Mouse (Mus musculus): ENCODE results near the gene Adgb.

The Adgb gene

GRCm38 (mm10) chr10:10350550-10350949 lies 121.6 kb downstream of the Adgb start:
- DNase-seq (ENCODE audit: low spot score) = no peak

- no peak for DNase-seq (ENCODE audit: low spot score)
Measured at GRCm38 (mm10) chr10:10343930-10344329, 128.2 kb downstream of the Adgb start.

- no peak for DNase-seq (ENCODE audit: low spot score)
Measured at GRCm38 (mm10) chr10:10325560-10325959, 146.6 kb downstream of the Adgb start.

GRCm38 (mm10) chr10:10322961-10323360 lies 149.2 kb downstream of the Adgb start:
- no peak for DNase-seq (ENCODE audit: low spot score)

- no peak for DNase-seq (ENCODE audit: low spot score)
Measured at GRCm38 (mm10) chr10:10321119-10321781, 150.9 kb downstream of the Adgb start.

- no peak for DNase-seq (ENCODE audit: low spot score)
Measured at GRCm38 (mm10) chr10:10320364-10321083, 151.6 kb downstream of the Adgb start.

- DNase-seq (ENCODE audit: low spot score) = no peak
Measured at GRCm38 (mm10) chr10:10318086-10318485, 154.0 kb downstream of the Adgb start.

GRCm38 (mm10) chr10:10315631-10316030 lies 156.5 kb downstream of the Adgb start:
- DNase-seq (ENCODE audit: low spot score) = no peak

- DNase-seq (ENCODE audit: low spot score) = no peak
Measured at GRCm38 (mm10) chr10:10314521-10314920, 157.6 kb downstream of the Adgb start.

GRCm38 (mm10) chr10:10309877-10310426 lies 162.2 kb downstream of the Adgb start:
- no peak for DNase-seq (ENCODE audit: low spot score)

- no peak for DNase-seq (ENCODE audit: low spot score)
Measured at GRCm38 (mm10) chr10:10309056-10309455, 163.1 kb downstream of the Adgb start.

- no peak for DNase-seq (ENCODE audit: low spot score)
Measured at GRCm38 (mm10) chr10:10307384-10307783, 164.7 kb downstream of the Adgb start.

- no peak for DNase-seq (ENCODE audit: low spot score)
Measured at GRCm38 (mm10) chr10:10304370-10304769, 167.8 kb downstream of the Adgb start.

GRCm38 (mm10) chr10:10301692-10302091 lies 170.4 kb downstream of the Adgb start:
- no peak for DNase-seq (ENCODE audit: low spot score)

GRCm38 (mm10) chr10:10300915-10301439 lies 171.1 kb downstream of the Adgb start:
- no peak for DNase-seq (ENCODE audit: low spot score)

- no peak for DNase-seq (ENCODE audit: low spot score)
Measured at GRCm38 (mm10) chr10:10299987-10300386, 172.1 kb downstream of the Adgb start.

GRCm38 (mm10) chr10:10287221-10287867 lies 184.8 kb downstream of the Adgb start:
- DNase-seq (ENCODE audit: low spot score) = no peak
